Comparison of ENCODE assay signal across 13 mouse cellular contexts in the genomic region with DNA sequence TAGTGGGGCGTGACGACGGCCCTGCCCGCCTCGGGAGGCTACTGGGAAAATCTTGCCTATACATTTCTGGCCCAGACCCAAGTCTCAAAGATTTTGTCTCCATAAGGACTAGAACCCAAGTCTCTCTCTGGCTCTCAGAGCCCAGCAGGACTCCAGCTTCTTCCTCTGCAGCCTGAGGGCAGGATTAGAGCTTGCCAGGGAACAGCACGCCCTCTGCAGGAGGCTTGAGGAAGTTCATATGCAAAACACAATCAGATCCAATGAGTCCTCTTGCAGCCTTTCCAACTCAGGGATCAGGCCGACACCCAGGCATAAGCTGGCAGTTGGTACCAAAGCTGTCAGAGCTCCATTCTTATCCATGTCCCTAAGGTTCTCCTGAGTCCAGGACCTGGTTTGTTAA.
DNase-seq lines count a peak whose midpoint lies in the region; ATAC-seq and TF ChIP-seq lines count a peak whose summit lies in the region.
"Had no signal": no experiment of that assay in that cellular context is flagged by ENCODE, and none has a peak within 500 bp of the region (broad histone marks: within the 10 kb centered on the region; RNA-seq: fewer than 3 reads in every experiment).

No protein-coding gene starts in this region.

- in situ Hi-C loops in ES-E14 (cut with MboI; ENCODE audit: low sequenced_read_pairs in 2 of 2, unreplicated experiment in 2 of 2), result no loop called here

- H3K27ac ChIP-seq in embryonic facial prominence, embryonic 11.5 days (replicated peaks; ENCODE audit: low read depth, low read length), result no peak overlapping the region
- no peak overlapping the region for H3K27ac ChIP-seq in embryonic facial prominence, embryonic 10.5 days (replicated peaks)
- H3K27ac ChIP-seq in limb, embryonic 11.5 days (replicated peaks; ENCODE audit: low read depth, low read length), result no peak overlapping the region
- no peak overlapping the region for H3K27ac ChIP-seq in limb, embryonic 10.5 days
- H3K27ac ChIP-seq in ES-E14 (ENCODE audit: insufficient read depth, low read depth, low read length, poor library complexity, severe bottlenecking), result no peak overlapping the region
- H3K27ac ChIP-seq: limb, embryonic 13.5 days had no signal

- intact Hi-C loops in left cerebral cortex, postnatal 10 days (cut with DNase I), result no loop called here

- H3K4me3 ChIP-seq in embryonic facial prominence, embryonic 11.5 days (ENCODE audit: low read depth, low read length), result no peak overlapping the region
- H3K4me3 ChIP-seq in embryonic facial prominence, embryonic 10.5 days, result no peak overlapping the region
- no peak overlapping the region for H3K4me3 ChIP-seq in limb, embryonic 11.5 days (ENCODE audit: low read depth, low read length)
- no peak overlapping the region for H3K4me3 ChIP-seq in limb, embryonic 10.5 days
- no peak overlapping the region for H3K4me3 ChIP-seq in ES-E14 (ENCODE audit: insufficient read depth in 1 of 2, low read depth in 1 of 2, low read length in 2 of 2, poor library complexity in 1 of 2, severe bottlenecking in 1 of 2)
- H3K4me3 ChIP-seq: limb, embryonic 13.5 days; megakaryocyte, embryonic 14.5 days had no signal

- no peaks in the 10 kb centered on the region for H3K36me3 ChIP-seq in embryonic facial prominence, embryonic 11.5 days (replicated peaks; ENCODE audit: control insufficient read depth, insufficient read depth, low read depth, low read length)
- no peaks in the 10 kb centered on the region for H3K36me3 ChIP-seq in embryonic facial prominence, embryonic 10.5 days (replicated peaks)
- H3K36me3 ChIP-seq in limb, embryonic 11.5 days (ENCODE audit: control insufficient read depth, insufficient read depth, low read length), result no peaks in the 10 kb centered on the region
- no peaks in the 10 kb centered on the region for H3K36me3 ChIP-seq in limb, embryonic 10.5 days
- H3K36me3 ChIP-seq in ES-E14 (ENCODE audit: control insufficient read depth, insufficient read depth, low read length, poor library complexity, severe bottlenecking), result no peaks in the 10 kb centered on the region; the same call in 1 of the 2 replicates
- H3K36me3 ChIP-seq: limb, embryonic 13.5 days had no signal

- H3K4me2 ChIP-seq in embryonic facial prominence, embryonic 11.5 days (ENCODE audit: low read depth, low read length), result no peak overlapping the region
- no peak overlapping the region for H3K4me2 ChIP-seq in limb, embryonic 11.5 days (ENCODE audit: low read depth, severe bottlenecking)
- H3K4me2 ChIP-seq: limb, embryonic 13.5 days had no signal

- H3K4me1 ChIP-seq in embryonic facial prominence, embryonic 11.5 days (ENCODE audit: control insufficient read depth, insufficient read depth, low read length), result no peaks in the 10 kb centered on the region
- H3K4me1 ChIP-seq in embryonic facial prominence, embryonic 10.5 days, result peaks cover 9% of the 10 kb centered on the region
- H3K4me1 ChIP-seq in limb, embryonic 11.5 days (ENCODE audit: control insufficient read depth, insufficient read depth, low read length), result peaks cover 10% of the 10 kb centered on the region
- peaks cover 64% of the 10 kb centered on the region for H3K4me1 ChIP-seq in limb, embryonic 10.5 days
- peaks cover 2 to 3% of the 10 kb centered on the region in 2 experiments; a peak in 1 of 4 replicates for H3K4me1 ChIP-seq in ES-E14 (ENCODE audit: control insufficient read depth in 2 of 2, insufficient read depth in 2 of 2, low read length in 2 of 2, poor library complexity in 1 of 2)

- H3K9ac ChIP-seq in embryonic facial prominence, embryonic 11.5 days (replicated peaks; ENCODE audit: low read length), result no peak overlapping the region
- no peak overlapping the region for H3K9ac ChIP-seq in limb, embryonic 11.5 days (ENCODE audit: low read length)
- no peak overlapping the region for H3K9ac ChIP-seq in ES-E14 (ENCODE audit: insufficient read depth, low read depth, low read length, poor library complexity, severe bottlenecking)
- H3K9ac ChIP-seq: limb, embryonic 13.5 days had no signal

- H3K9me3 ChIP-seq in embryonic facial prominence, embryonic 11.5 days (replicated peaks; ENCODE audit: control insufficient read depth, low read length), result no peaks in the 10 kb centered on the region
- no peaks in the 10 kb centered on the region for H3K9me3 ChIP-seq in embryonic facial prominence, embryonic 10.5 days
- H3K9me3 ChIP-seq in limb, embryonic 11.5 days (ENCODE audit: control insufficient read depth, low read length), result no peaks in the 10 kb centered on the region
- no peaks in the 10 kb centered on the region for H3K9me3 ChIP-seq in limb, embryonic 10.5 days (replicated peaks)
- no peaks in the 10 kb centered on the region for H3K9me3 ChIP-seq in ES-E14 (ENCODE audit: control insufficient read depth, insufficient read depth, low read depth, low read length)
- H3K9me3 ChIP-seq: limb, embryonic 13.5 days; megakaryocyte, embryonic 14.5 days had no signal

- 53% methylated on average over 7 of the region's 7 CpGs for WGBS in embryonic facial prominence, embryonic 11.5 days
- WGBS in embryonic facial prominence, embryonic 10.5 days, result 56% methylated on average over 7 of the region's 7 CpGs
- WGBS in limb, embryonic 11.5 days, result 41% methylated on average over 7 of the region's 7 CpGs
- 59% methylated on average over 7 of the region's 7 CpGs for WGBS in limb, embryonic 10.5 days

- no peak for ATAC-seq in embryonic facial prominence, embryonic 11.5 days (replicated peaks; ENCODE audit: insufficient number of reproducible peaks, low FRiP score, low TSS enrichment, low read depth)
- no peak for ATAC-seq in limb, embryonic 11.5 days (ENCODE audit: insufficient number of reproducible peaks, low FRiP score, low TSS enrichment, low read depth)

- DNase-seq in embryonic facial prominence, embryonic 11.5 days (ENCODE audit: low spot score), result peak; percentile 17
- DNase-seq in embryonic facial prominence, embryonic 10.5 days (ENCODE audit: low spot score), result no peak
- DNase-seq in limb, embryonic 11.5 days (ENCODE audit: low spot score), result peak; percentile 39
- no peak for DNase-seq in limb, embryonic 10.5 days (ENCODE audit: low spot score)
- DNase-seq in ES-E14 (ENCODE audit: low read depth, low spot score), result peak; percentile 66
- peak; percentile 42 for DNase-seq in embryo, embryonic 11 days
- DNase-seq in lung, postnatal 36 days, result no peak
- DNase-seq in left cerebral cortex, postnatal 10 days (ENCODE audit: extremely low spot score in 1 of 2, low spot score in 2 of 2), result no peak
- DNase-seq: adrenal gland, postnatal 25 days; spleen, adult 18-20 months; thymus, postnatal 36 days had no signal

- H3K27me3 ChIP-seq in embryonic facial prominence, embryonic 11.5 days (ENCODE audit: control insufficient read depth, insufficient read depth, low read length), result no peaks in the 10 kb centered on the region
- no peaks in the 10 kb centered on the region; the same call in 1 of the 2 replicates for H3K27me3 ChIP-seq in embryonic facial prominence, embryonic 10.5 days (replicated peaks; ENCODE audit: low read depth, poor library complexity, severe bottlenecking)
- H3K27me3 ChIP-seq in limb, embryonic 11.5 days (ENCODE audit: control insufficient read depth, insufficient read depth, low read length), result no peaks in the 10 kb centered on the region
- H3K27me3 ChIP-seq in limb, embryonic 10.5 days (ENCODE audit: low read depth, poor library complexity, severe bottlenecking), result peaks cover 53% of the 10 kb centered on the region
- H3K27me3 ChIP-seq: limb, embryonic 13.5 days had no signal

TF ChIP-seq in ES-E14, 5 proteins besides CTCF, POLR2A, EP300 and RAD21:
- TF ChIP-seq MAFK (IDR thresholded peaks at IDR 0.05; ENCODE audit: insufficient read depth, low read depth, low read length), result no peak
- TF ChIP-seq HCFC1 (IDR thresholded peaks at IDR 0.05; ENCODE audit: borderline replicate concordance, insufficient read depth, low read length), result no peak

Comparison
In these comparisons a context has a peak if more than half of its experiments do, and no peak if none do; other contexts are left out.
1. DNase-seq: peak in embryonic facial prominence, embryonic 11.5 days (single experiment), limb, embryonic 11.5 days (single experiment), ES-E14 (single experiment) and embryo, embryonic 11 days (single experiment); none in embryonic facial prominence, embryonic 10.5 days (single experiment), limb, embryonic 10.5 days (single experiment), lung, postnatal 36 days (single experiment) and left cerebral cortex, postnatal 10 days (0 of 2).